Mouse (Mus musculus) intestine, postnatal 0 days (tissue): Measurements from ENCODE around the gene Ptch1. TPM values are rescaled to one million over a fixed set of nuclear protein-coding genes. Genes with fewer than 3 reads are reported as not detected.

ENCODE experiments used
- ATAC-seq: fragments of 200-750 bp; cut with Nextera tagmentation; 2 replicates; pipeline ENCODE4 v1.8.0; 2017; ENCODE audit warnings: mild to moderate bottlenecking, moderate TSS enrichment, moderate library complexity
- H3K27ac ChIP-seq: fragments of 300-500 bp; sonication (generic); 2 replicates; pipeline ENCODE4 v1.5.1; 2014; ENCODE audit warnings: mild to moderate bottlenecking, low read depth, low read length, moderate library complexity
- H3K27me3 ChIP-seq: fragments of 300-500 bp; sonication (generic); replicated peaks from 2 replicates; pipeline ENCODE4 v1.6.1; 2014; ENCODE audit warnings: low read length, mixed read lengths; ENCODE audit not compliant: control insufficient read depth, insufficient read depth
- H3K36me3 ChIP-seq: fragments of 300-500 bp; sonication (generic); 2 replicates; pipeline ENCODE4 v1.6.1; 2014; ENCODE audit warnings: mild to moderate bottlenecking, moderate library complexity; ENCODE audit not compliant: control insufficient read depth, insufficient read depth
- H3K4me1 ChIP-seq: fragments of 300-500 bp; sonication (generic); replicated peaks from 2 replicates; pipeline ENCODE4 v1.6.1; 2014; ENCODE audit warnings: antibody characterized with exemption, low read length, mixed read lengths; ENCODE audit not compliant: control insufficient read depth, insufficient read depth
- H3K4me2 ChIP-seq: fragments of 300-500 bp; sonication (generic); replicated peaks from 2 replicates; pipeline ENCODE4 v1.6.1; 2014; ENCODE audit warnings: low read depth, mild to moderate bottlenecking, moderate library complexity
- H3K4me3 ChIP-seq: fragments of 300-500 bp; sonication (generic); 2 replicates; pipeline ENCODE4 v1.5.1; 2014; ENCODE audit warnings: low read depth, low read length
- H3K9ac ChIP-seq: fragments of 300-500 bp; sonication (generic); 2 replicates; pipeline ENCODE4 v1.6.1; 2014; ENCODE audit warnings: mild to moderate bottlenecking, low read depth, low read length
- H3K9me3 ChIP-seq: fragments of 300-500 bp; sonication (generic); 2 replicates; pipeline ENCODE4 v1.6.1; 2016; ENCODE audit warnings: mixed run types; ENCODE audit not compliant: control insufficient read depth
- CTCF ChIP-seq: sonication (generic); IDR thresholded peaks from 2 replicates; pipeline ENCODE4 v1.5.1; 2016; ENCODE audit warnings: low read depth, mild to moderate bottlenecking, control low read depth, antibody characterized with exemption, moderate library complexity
- WGBS: fragments of 180-500 bp; shearing (Covaris S2); extraction: QIAGEN DNeasy Blood & Tissue Kit; methylation state at CpG from one replicate; pipeline ENCODE4 v1.1.7; 2014; 5-methylcytosine and 5-hydroxymethylcytosine counted together
- polyA plus RNA-seq: library from polyadenylated mRNA; unstranded; fragments of >200 nt; fragmentation: Nextera tagmentation; extraction: Ambion mirVana; gene quantifications from 2 replicates; pipeline ENCODE4 v1.2.1, GENCODE M21; 2015

Gene Ptch1
- polyA plus RNA-seq, 1 experiment from 2014 or later = 11.0 TPM

- TF ChIP-seq CTCF = no peak
- Histone ChIP-seq H3K36me3 (peaks cover 44% of the 10 kb centered on the region), H3K27ac (no peak overlapping the region), H3K4me3 (no peak overlapping the region), H3K27me3 (no peaks in the 10 kb centered on the region), H3K9me3 (no peaks in the 10 kb centered on the region), H3K4me2 (no peak overlapping the region), H3K4me1 (0 out of 2 replicates have a peak, but pooled peaks cover 2% of the 10 kb centered on the region), H3K9ac (no peak overlapping the region)
- ATAC-seq = no peak
- WGBS = 27% methylated on average over 5 of the region's 5 CpGs
Measured at GRCm38 (mm10) chr13:63544967-63545253, 28.5 kb downstream of the Ptch1 start.

GRCm38 (mm10) chr13:63544119-63544966 is 29.1 kb downstream of the Ptch1 start:
- ATAC-seq = no peak
- H3K4me2 ChIP-seq = no peak overlapping the region
- H3K4me1 ChIP-seq = 0 out of 2 replicates have a peak, but pooled peaks cover 2% of the 10 kb centered on the region
- no peak overlapping the region for H3K27ac ChIP-seq
- no peak overlapping the region for H3K4me3 ChIP-seq
- peaks cover 50% of the 10 kb centered on the region for H3K36me3 ChIP-seq
- WGBS = 72% methylated on average over 13 of the region's 13 CpGs
- TF ChIP-seq CTCF = no peak
- no peaks in the 10 kb centered on the region for H3K27me3 ChIP-seq
- no peak overlapping the region for H3K9ac ChIP-seq
- no peaks in the 10 kb centered on the region for H3K9me3 ChIP-seq

- H3K27me3 ChIP-seq = no peaks in the 10 kb centered on the region
- H3K9me3 ChIP-seq = no peaks in the 10 kb centered on the region
- no peak for ATAC-seq
- no peak overlapping the region for H3K4me3 ChIP-seq
- TF ChIP-seq CTCF = no peak
- H3K4me2 ChIP-seq = 0 out of 2 replicates have a peak overlapping the region, but pooled peaks have one; percentile 21
- H3K4me1 ChIP-seq = 0 out of 2 replicates have a peak, but pooled peaks cover 2% of the 10 kb centered on the region
- H3K27ac ChIP-seq = no peak overlapping the region
- WGBS = 45% methylated on average over 6 of the region's 6 CpGs
- no peak overlapping the region for H3K9ac ChIP-seq
- peaks cover 59% of the 10 kb centered on the region for H3K36me3 ChIP-seq
Measured at GRCm38 (mm10) chr13:63543459-63543858, 29.9 kb downstream of the Ptch1 start.

GRCm38 (mm10) chr13:63542796-63543384 is 30.5 kb downstream of the Ptch1 start:
- H3K4me3 ChIP-seq = no peak overlapping the region
- H3K27ac ChIP-seq = 0 out of 2 replicates have a peak overlapping the region, but pooled peaks have one; percentile 21
- no peaks in the 10 kb centered on the region for H3K9me3 ChIP-seq
- no peak overlapping the region for H3K9ac ChIP-seq
- no peak for TF ChIP-seq CTCF
- H3K4me2 ChIP-seq = 0 out of 2 replicates have a peak overlapping the region, but pooled peaks have one; percentile 21
- H3K36me3 ChIP-seq = peaks cover 64% of the 10 kb centered on the region
- no peaks in the 10 kb centered on the region for H3K27me3 ChIP-seq
- WGBS = 70% methylated on average over 3 of the region's 3 CpGs
- 0 out of 2 replicates have a peak, but pooled peaks cover 2% of the 10 kb centered on the region for H3K4me1 ChIP-seq
- no peak for ATAC-seq

GRCm38 (mm10) chr13:63541510-63541909 is 31.9 kb downstream of the Ptch1 start:
- peaks cover 73% of the 10 kb centered on the region for H3K36me3 ChIP-seq

GRCm38 (mm10) chr13:63540584-63540983 is 32.8 kb downstream of the Ptch1 start:
- Histone ChIP-seq H3K27me3 (no peaks in the 10 kb centered on the region), H3K4me2 (no peak overlapping the region), H3K9ac (no peak overlapping the region), H3K36me3 (peaks cover 78% of the 10 kb centered on the region), H3K9me3 (no peaks in the 10 kb centered on the region), H3K4me1 (0 out of 2 replicates have a peak, but pooled peaks cover 2% of the 10 kb centered on the region), H3K27ac (no peak overlapping the region), H3K4me3 (no peak overlapping the region)
- TF ChIP-seq CTCF = no peak
- ATAC-seq = no peak
- WGBS = 79% methylated on average over 12 of the region's 12 CpGs

More at GRCm38 (mm10) chr13:63541510-63541909, 31.9 kb downstream of the Ptch1 start:
- Histone ChIP-seq H3K4me1 (0 out of 2 replicates have a peak, but pooled peaks cover 2% of the 10 kb centered on the region), H3K4me3 (no peak overlapping the region), H3K27me3 (no peaks in the 10 kb centered on the region), H3K9me3 (no peaks in the 10 kb centered on the region), H3K9ac (no peak overlapping the region), H3K4me2 (no peak overlapping the region), H3K27ac (no peak overlapping the region)
- no peak for ATAC-seq
- TF ChIP-seq CTCF = no peak
